Mouse (Mus musculus) cerebellum, adult 8-10 months (tissue): ENCODE results near the gene Abcg5.

ENCODE experiments used
- DNase-seq: peaks from one replicate; pipeline ENCODE4 v3.0.0; 2022

Abcg5 gene

GRCm38 (mm10) chr17:84682734-84683717 lies at the start of gene Abcg5:
Abcg5 (minus strand) TSS chr17:84683011.
- no peak for DNase-seq

DNA sequence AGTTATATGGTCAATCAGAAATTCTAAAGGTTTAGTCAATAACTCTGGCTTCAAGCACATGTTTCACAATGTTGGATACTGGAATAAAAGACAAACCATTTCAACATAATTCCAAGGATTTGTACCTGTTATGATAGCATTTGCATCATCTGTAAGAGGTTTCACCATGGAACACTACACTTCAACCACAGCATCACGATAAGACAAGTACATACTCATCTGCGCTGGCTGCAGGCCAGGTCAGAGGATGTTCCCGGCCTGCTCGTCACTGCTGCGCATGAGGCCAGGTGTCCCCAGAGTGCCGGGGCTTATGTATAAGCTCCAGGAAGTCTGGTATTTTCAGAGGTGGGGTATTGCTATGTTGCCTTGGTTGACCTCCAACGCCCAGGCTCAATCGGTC lies 49.8 kb upstream of the Abcg5 start:
- no peak for DNase-seq

GRCm38 (mm10) chr17:84731361-84731760 lies 48.5 kb upstream of the Abcg5 start:
- no peak for DNase-seq

- no peak for DNase-seq
Observed at GRCm38 (mm10) chr17:84729140-84729539, 46.3 kb upstream of the Abcg5 start.

DNA sequence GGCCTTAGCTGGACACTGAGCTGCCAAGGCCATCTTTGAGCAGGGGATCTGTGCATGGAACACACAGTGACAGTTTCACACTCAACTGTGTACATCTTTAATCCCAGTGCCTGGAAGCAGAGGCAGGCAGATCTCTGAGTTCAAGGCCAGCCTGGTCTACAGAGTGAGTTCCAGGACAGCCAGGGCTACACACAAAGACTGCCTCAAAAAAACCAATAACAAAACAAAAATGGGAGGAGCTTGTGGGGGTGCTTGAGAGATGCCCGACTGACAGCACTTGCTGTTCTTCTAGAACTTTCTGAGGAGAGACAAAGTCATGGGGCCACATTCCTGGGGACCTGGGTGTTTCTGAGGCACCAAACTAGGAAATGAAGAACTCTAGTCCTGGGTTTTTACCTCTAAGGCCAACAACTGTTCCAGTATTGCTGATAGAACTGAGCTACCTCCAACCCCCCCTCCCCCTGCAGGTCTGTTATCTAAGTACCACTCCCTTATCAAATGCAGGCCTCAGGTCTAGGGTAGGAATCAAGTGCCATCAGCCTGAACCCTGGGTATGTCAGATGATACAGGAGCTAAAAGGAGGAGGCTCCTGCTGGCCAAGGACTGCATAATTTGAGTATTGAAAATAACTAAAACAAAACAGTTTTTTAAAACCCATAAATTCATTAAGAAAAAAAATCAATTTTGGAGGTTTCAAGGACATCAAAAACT lies 45.5 kb upstream of the Abcg5 start:
- DNase-seq, result no peak

GRCm38 (mm10) chr17:84725163-84725562 lies 42.4 kb upstream of the Abcg5 start:
- no peak for DNase-seq

- no peak for DNase-seq
Observed at GRCm38 (mm10) chr17:84724028-84724427, 41.2 kb upstream of the Abcg5 start.

DNA sequence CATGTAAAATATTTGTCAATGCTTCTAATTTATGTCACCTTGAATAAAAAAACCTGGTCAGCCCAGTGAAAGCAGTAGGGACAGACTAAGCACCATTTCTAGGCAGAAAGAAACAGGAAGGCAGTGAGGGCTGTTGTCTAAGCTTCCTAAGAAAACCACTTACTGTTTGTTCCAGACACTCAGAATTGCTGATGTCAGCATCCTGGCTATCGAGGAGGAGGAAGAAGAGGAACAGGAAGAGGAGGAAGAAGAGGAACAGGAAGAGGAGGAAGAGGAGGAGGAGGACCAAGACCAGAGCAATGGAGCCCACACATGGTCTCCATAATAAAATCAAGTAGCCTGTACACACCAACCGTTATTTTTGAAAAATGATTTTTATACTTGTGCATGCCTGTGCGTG lies 36.3 kb upstream of the Abcg5 start:
- DNase-seq, result no peak

DNA sequence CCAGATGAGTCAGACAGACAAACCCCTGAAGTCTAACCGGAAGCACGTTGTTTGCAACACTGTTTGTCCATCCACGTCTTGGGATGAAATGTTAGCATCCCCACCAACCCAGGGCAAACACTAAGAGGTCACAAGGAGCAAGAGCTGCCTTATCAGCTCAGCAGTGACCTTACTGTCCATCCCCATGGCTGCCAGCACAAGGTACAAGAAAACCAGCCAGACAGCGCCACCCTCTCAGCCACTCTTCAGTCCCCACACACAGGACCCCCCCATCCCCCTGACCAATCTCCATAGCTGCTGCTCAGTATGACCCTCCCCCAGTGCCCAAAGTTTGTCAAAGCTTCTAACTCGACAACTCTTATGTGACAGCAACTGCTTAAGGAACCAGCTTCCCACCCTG lies 34.6 kb upstream of the Abcg5 start:
- no peak for DNase-seq

GRCm38 (mm10) chr17:84716252-84716872 lies 33.6 kb upstream of the Abcg5 start:
- no peak for DNase-seq

DNA sequence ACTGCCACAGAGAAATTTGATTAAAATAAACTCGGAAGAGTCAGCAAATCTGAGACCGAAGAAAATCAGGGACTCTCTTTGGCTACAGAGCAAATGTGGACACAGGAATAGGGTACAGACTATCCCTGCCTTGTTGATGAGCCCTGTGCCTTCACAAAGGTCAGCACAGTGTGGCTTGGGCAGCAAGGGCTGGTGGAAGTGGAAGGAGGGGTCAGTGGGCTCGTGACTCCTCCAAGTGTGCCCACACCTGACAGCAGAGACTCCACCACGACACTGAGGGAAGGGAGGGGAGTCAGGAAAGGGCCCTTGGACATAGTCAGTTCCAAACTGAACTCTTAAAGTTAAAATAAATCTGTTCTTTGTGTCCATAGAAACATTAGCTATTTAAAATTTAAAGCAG lies 32.1 kb upstream of the Abcg5 start:
- no peak for DNase-seq

DNA sequence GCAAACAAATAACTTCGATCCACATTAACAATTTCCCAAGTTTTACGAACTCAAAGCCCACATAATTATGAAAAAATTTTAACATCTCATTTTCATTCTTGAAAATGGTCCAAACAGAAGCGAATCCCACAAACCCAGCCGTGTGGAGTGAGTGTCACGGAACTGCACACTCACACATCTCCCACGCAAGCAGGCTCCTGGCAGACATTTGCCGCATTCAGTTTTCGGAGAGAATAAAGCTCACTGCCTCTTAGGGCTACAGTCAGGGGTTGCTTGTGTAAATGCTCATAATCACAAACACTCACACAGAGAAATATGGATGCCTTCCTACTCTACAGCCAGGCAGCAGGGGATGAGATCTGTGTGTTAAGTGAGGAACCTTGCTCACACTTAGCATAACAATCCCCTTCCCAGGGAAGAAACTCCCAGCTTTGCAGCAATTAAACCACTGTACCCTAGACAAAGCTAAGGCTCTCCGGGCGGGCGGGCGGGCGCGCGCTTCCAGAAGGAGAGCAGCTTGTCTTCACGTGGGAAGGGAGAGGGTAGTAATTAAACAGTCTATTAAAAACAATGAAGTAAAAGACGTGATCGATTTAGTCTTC lies 30.9 kb upstream of the Abcg5 start:
- DNase-seq, result no peak

DNA sequence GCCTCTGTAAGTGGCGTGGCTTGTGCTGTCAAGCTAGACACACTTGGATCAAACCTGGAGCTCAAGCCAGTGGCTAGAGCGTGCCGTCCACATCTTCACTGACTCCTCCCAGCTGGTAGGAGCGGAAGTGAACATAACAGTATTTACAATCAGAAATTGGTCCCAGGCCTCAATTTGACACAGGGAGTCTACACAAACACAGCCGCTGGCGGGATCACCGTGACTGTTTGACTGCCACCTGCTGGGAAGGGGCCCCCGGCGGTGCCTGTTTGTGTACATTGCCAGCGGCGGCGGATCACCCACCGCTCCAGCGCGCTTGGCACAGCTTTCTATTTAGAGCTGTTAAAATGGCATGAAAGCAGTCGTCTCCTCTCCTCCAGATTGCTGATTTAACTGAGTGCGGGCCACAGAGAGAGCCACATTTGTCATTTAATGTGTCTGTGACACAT lies 26.6 kb upstream of the Abcg5 start:
- DNase-seq, result no peak

GRCm38 (mm10) chr17:84708818-84709217 lies 26.0 kb upstream of the Abcg5 start:
- no peak for DNase-seq

GRCm38 (mm10) chr17:84707407-84707806 lies 24.6 kb upstream of the Abcg5 start:
- no peak for DNase-seq

DNA sequence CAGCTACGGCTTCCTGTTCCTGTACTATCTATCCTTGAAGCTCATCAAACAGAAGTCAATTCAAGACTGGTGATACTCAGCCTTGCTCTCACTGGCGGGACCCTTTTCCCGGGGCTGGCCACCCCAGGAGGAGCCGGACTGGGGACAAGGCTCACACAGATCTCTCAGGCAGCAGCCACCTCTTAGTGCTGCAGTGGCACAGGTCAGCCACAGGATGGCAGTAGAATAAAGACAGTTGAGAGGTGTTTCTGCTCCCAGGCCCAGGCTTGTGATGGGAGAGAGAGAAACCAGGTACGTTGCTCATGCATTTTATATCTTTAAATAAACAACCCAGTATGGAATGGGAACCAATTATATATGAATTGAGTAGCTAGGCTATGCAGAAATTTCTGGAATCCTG lies 15.9 kb upstream of the Abcg5 start:
- peak; percentile 38 for DNase-seq

- no peak for DNase-seq
Observed at GRCm38 (mm10) chr17:84696537-84696936, 13.7 kb upstream of the Abcg5 start.

- DNase-seq, result no peak
Observed at GRCm38 (mm10) chr17:84693741-84694140, 10.9 kb upstream of the Abcg5 start.

DNA sequence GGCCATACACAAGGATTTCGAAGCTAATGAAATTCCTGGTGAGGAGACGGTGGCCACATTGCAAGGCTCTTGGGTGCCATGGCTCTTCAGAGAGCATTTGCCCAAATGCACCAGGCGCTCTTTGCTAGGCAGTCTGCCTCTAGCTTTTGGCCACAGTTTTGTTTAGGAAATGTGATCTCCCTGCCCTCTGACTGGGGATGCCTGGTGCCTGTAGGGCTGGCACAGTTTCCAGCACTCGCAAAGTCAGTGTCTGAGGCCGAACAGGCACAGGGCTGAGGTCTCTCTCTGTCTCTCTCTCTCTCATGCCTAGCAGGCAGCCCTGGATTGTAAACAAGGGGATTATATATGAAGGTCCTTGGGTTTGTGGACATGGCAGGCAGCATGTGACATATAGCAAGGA lies 7.3 kb upstream of the Abcg5 start:
- no peak for DNase-seq

DNA sequence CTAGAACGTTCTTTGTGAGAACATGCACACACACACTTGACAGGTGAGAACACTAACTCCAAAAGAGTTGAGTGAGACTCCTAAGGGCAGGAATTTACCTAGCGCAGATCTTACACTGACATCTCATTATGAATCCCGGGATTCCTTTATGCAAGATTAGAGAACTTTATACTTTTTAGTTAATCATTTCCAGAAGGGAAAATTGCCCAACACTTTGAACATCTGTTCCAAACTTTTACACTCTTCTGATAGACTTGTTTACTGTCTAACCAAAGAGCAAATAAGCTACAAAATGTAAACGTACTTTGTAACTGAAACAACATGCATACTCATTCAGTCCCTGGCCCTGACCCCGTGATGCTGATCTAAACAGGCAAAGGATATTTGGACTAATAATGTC lies 6.5 kb upstream of the Abcg5 start:
- no peak for DNase-seq

DNA sequence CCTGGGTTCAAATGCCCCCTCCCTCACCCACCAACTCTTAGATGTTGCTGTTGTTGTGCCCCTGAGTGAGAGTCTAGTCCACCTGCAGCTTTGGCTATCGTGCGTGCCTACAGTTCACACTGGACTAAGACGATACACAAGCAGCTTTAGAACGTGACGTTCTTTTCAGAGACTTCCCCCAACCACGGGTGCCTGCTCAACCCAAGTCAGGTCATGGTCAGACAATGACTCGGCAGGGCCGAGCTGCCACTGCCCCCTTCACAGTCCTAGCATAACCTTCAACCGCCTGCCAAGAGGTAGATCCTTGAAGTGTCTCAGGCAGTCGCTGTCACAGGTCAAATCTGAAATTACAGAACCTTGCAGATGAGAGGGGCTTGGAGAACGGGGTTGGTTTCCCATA lies 6.0 kb upstream of the Abcg5 start:
- no peak for DNase-seq

DNA sequence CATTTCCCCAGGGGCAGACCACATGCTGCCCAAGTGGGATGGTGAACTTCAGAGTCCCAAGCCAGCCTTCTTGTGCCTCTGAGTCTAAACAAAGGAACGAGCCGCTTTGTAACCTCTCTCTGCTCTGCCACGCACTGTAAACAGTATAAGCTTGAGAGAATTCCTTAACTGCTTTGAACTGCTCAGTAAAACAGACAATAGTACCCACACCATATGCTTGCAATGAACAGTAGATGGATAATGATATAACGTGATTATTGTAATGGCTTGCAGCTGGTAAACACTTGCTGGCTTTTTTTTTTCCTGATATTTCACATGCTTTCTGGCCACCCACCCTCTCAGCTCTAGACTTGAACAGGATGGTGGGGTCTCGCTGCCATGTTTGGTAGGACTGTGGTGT lies 5.2 kb upstream of the Abcg5 start:
- no peak for DNase-seq

DNA sequence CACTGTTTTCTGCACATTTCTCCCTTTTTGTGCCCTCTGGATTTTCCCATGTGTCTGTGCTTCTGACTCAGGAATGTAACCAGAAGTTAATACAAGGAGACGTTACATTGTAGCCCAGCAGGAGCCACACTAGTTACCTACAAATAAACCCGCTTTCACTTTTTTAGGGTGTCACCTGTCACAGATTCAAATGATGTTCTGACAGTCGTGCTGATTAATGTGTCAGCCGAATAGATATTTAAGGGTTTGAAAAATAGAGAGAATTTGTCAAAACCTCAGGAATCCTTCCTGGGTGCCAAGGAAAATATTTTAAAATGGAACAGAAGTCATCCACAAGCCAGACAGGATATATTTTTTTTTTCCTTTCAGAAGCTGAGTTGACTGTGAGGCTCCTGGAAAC lies 2.5 kb upstream of the Abcg5 start:
- no peak for DNase-seq
